Mouse (Mus musculus): ENCODE data around the gene Aebp1. TPM values are rescaled to one million over a fixed set of nuclear protein-coding genes. Genes with fewer than 3 reads are reported as not detected.

Aebp1 gene
- total and polyA plus RNA-seq, 2 experiments from 2014 or later = 19.8 to 25.8 TPM

GRCm38 (mm10) chr11:5914940-5915339 is 53.2 kb downstream of the Aebp1 start:
- DNase-seq (ENCODE audit: low spot score) (no peak), ATAC-seq (ENCODE audit: low FRiP score) (no peak)
- H3K27ac ChIP-seq (ENCODE audit: low read depth, low read length) = no peak overlapping the region
- H3K4me2 ChIP-seq (ENCODE audit: low read depth, low read length, poor library complexity, severe bottlenecking) = no peak overlapping the region
- H3K4me1 ChIP-seq (ENCODE audit: insufficient read depth, low read length) = no peaks in the 10 kb centered on the region
- H3K4me3 ChIP-seq (ENCODE audit: low read depth, low read length) = no peak overlapping the region
- no peaks in the 10 kb centered on the region for H3K36me3 ChIP-seq (ENCODE audit: insufficient read depth, low read length)
- no peaks in the 10 kb centered on the region for H3K27me3 ChIP-seq (ENCODE audit: insufficient read depth, low read length)
- WGBS = 58% methylated on average over 5 of the region's 5 CpGs
- no peak for TF ChIP-seq CTCF (IDR thresholded peaks at IDR 0.05)
- H3K9me3 ChIP-seq (ENCODE audit: low read length) = no peaks in the 10 kb centered on the region
- no peak overlapping the region for H3K9ac ChIP-seq (replicated peaks; ENCODE audit: low read length, poor library complexity, severe bottlenecking)

- no peaks in the 10 kb centered on the region for H3K36me3 ChIP-seq (ENCODE audit: insufficient read depth, low read length)
- H3K27ac ChIP-seq (ENCODE audit: low read depth, low read length) = no peak overlapping the region
- WGBS = 83% methylated on average over 5 of the region's 5 CpGs
- H3K4me2 ChIP-seq (ENCODE audit: low read depth, low read length, poor library complexity, severe bottlenecking) = no peak overlapping the region
- H3K9me3 ChIP-seq (ENCODE audit: low read length) = no peaks in the 10 kb centered on the region
- TF ChIP-seq CTCF (IDR thresholded peaks at IDR 0.05) = no peak
- no peaks in the 10 kb centered on the region for H3K27me3 ChIP-seq (ENCODE audit: insufficient read depth, low read length)
- ATAC-seq (ENCODE audit: low FRiP score) (no peak), DNase-seq (ENCODE audit: low spot score) (no peak)
- no peaks in the 10 kb centered on the region for H3K4me1 ChIP-seq (ENCODE audit: insufficient read depth, low read length)
- no peak overlapping the region for H3K4me3 ChIP-seq (ENCODE audit: low read depth, low read length)
- no peak overlapping the region for H3K9ac ChIP-seq (replicated peaks; ENCODE audit: low read length, poor library complexity, severe bottlenecking)
Observed at GRCm38 (mm10) chr11:5915429-5916177, 53.9 kb downstream of the Aebp1 start.

GRCm38 (mm10) chr11:5916178-5916548 is 54.4 kb downstream of the Aebp1 start:
- ATAC-seq (ENCODE audit: low FRiP score) = no peak
- Histone ChIP-seq H3K36me3 (ENCODE audit: insufficient read depth, low read length) (no peaks in the 10 kb centered on the region), H3K4me2 (ENCODE audit: low read depth, low read length, poor library complexity, severe bottlenecking) (no peak overlapping the region), H3K4me1 (ENCODE audit: insufficient read depth, low read length) (no peaks in the 10 kb centered on the region), H3K9ac (replicated peaks; ENCODE audit: low read length, poor library complexity, severe bottlenecking) (no peak overlapping the region), H3K9me3 (ENCODE audit: low read length) (no peaks in the 10 kb centered on the region), H3K27me3 (ENCODE audit: insufficient read depth, low read length) (no peaks in the 10 kb centered on the region), H3K27ac (ENCODE audit: low read depth, low read length) (no peak overlapping the region), H3K4me3 (ENCODE audit: low read depth, low read length) (no peak overlapping the region)
- no peak for DNase-seq (ENCODE audit: low spot score)
- WGBS = 72% methylated on average over 8 of the region's 8 CpGs
- TF ChIP-seq CTCF (IDR thresholded peaks at IDR 0.05) = no peak

- H3K4me3 ChIP-seq (ENCODE audit: low read depth, low read length) = no peak overlapping the region
- H3K9ac ChIP-seq (replicated peaks; ENCODE audit: low read length, poor library complexity, severe bottlenecking) = no peak overlapping the region
- no peaks in the 10 kb centered on the region for H3K4me1 ChIP-seq (ENCODE audit: insufficient read depth, low read length)
- H3K36me3 ChIP-seq (ENCODE audit: insufficient read depth, low read length) = no peaks in the 10 kb centered on the region
- H3K9me3 ChIP-seq (ENCODE audit: low read length) = no peaks in the 10 kb centered on the region
- ATAC-seq (ENCODE audit: low FRiP score) (no peak), DNase-seq (ENCODE audit: low spot score) (no peak)
- WGBS = 82% methylated on average over 2 of the region's 2 CpGs
- H3K27ac ChIP-seq (ENCODE audit: low read depth, low read length) = no peak overlapping the region
- TF ChIP-seq CTCF (IDR thresholded peaks at IDR 0.05) = no peak
- no peak overlapping the region for H3K4me2 ChIP-seq (ENCODE audit: low read depth, low read length, poor library complexity, severe bottlenecking)
- H3K27me3 ChIP-seq (ENCODE audit: insufficient read depth, low read length) = no peaks in the 10 kb centered on the region
Observed at GRCm38 (mm10) chr11:5918111-5918510, 56.4 kb downstream of the Aebp1 start.

GRCm38 (mm10) chr11:5919606-5920005 is 57.9 kb downstream of the Aebp1 start:
- WGBS = 94% methylated on average over 4 of the region's 4 CpGs
- H3K27me3 ChIP-seq (ENCODE audit: insufficient read depth, low read length) = no peaks in the 10 kb centered on the region
- no peak for TF ChIP-seq CTCF (IDR thresholded peaks at IDR 0.05)
- H3K27ac ChIP-seq (ENCODE audit: low read depth, low read length) = no peak overlapping the region
- H3K4me1 ChIP-seq (ENCODE audit: insufficient read depth, low read length) = no peaks in the 10 kb centered on the region
- no peaks in the 10 kb centered on the region for H3K36me3 ChIP-seq (ENCODE audit: insufficient read depth, low read length)
- H3K4me2 ChIP-seq (ENCODE audit: low read depth, low read length, poor library complexity, severe bottlenecking) = no peak overlapping the region
- no peak overlapping the region for H3K4me3 ChIP-seq (ENCODE audit: low read depth, low read length)
- DNase-seq (ENCODE audit: low spot score) (no peak), ATAC-seq (ENCODE audit: low FRiP score) (no peak)
- no peak overlapping the region for H3K9ac ChIP-seq (replicated peaks; ENCODE audit: low read length, poor library complexity, severe bottlenecking)
- H3K9me3 ChIP-seq (ENCODE audit: low read length) = no peaks in the 10 kb centered on the region

- H3K9ac ChIP-seq (replicated peaks; ENCODE audit: low read length, poor library complexity, severe bottlenecking) = no peak overlapping the region
- ATAC-seq (ENCODE audit: low FRiP score) (no peak), DNase-seq (ENCODE audit: low spot score) (no peak)
- H3K9me3 ChIP-seq (ENCODE audit: low read length) = no peaks in the 10 kb centered on the region
- no peak for TF ChIP-seq CTCF (IDR thresholded peaks at IDR 0.05)
- no peak overlapping the region for H3K4me2 ChIP-seq (ENCODE audit: low read depth, low read length, poor library complexity, severe bottlenecking)
- no peaks in the 10 kb centered on the region for H3K36me3 ChIP-seq (ENCODE audit: insufficient read depth, low read length)
- H3K27me3 ChIP-seq (ENCODE audit: insufficient read depth, low read length) = no peaks in the 10 kb centered on the region
- H3K4me1 ChIP-seq (ENCODE audit: insufficient read depth, low read length) = no peaks in the 10 kb centered on the region
- no peak overlapping the region for H3K4me3 ChIP-seq (ENCODE audit: low read depth, low read length)
- WGBS = 34% methylated on average over 15 of the region's 17 CpGs
- no peak overlapping the region for H3K27ac ChIP-seq (ENCODE audit: low read depth, low read length)
Observed at GRCm38 (mm10) chr11:5920323-5920960, 58.7 kb downstream of the Aebp1 start.

Other genes with a start within 250 kb of the Aebp1 start
- 62.2 and 86.4 TPM in 2 replicates for gene Mrps24, start 146.3 kb upstream of the Aebp1 start, total RNA-seq (2014; rRNA removed)
- 222 and 226 TPM in 2 replicates for gene Mrps24, start 146.3 kb upstream of the Aebp1 start, polyA plus RNA-seq (2015; fragmentation: Nextera tagmentation; extraction: Ambion mirVana)
- 53.9 and 56.2 TPM in 2 replicates for gene Urgcp, start 99.6 kb upstream of the Aebp1 start, total RNA-seq (2014; rRNA removed)
- 34.2 and 35.0 TPM in 2 replicates for gene Urgcp, start 99.6 kb upstream of the Aebp1 start, polyA plus RNA-seq (2015; fragmentation: Nextera tagmentation; extraction: Ambion mirVana)
- gene Dbnl, start 73.5 kb upstream of the Aebp1 start, total RNA-seq (2014; rRNA removed) = 82.2 and 90.8 TPM in 2 replicates
- gene Dbnl, start 73.5 kb upstream of the Aebp1 start, polyA plus RNA-seq (2015; fragmentation: Nextera tagmentation; extraction: Ambion mirVana) = 135 and 143 TPM in 2 replicates
- not detected in 2 replicates for gene Pgam2, start 58.2 kb upstream of the Aebp1 start, total RNA-seq (2014; rRNA removed)
- gene Pgam2, start 58.2 kb upstream of the Aebp1 start, polyA plus RNA-seq (2015; fragmentation: Nextera tagmentation; extraction: Ambion mirVana) = 2.9 and 3.8 TPM in 2 replicates
- 6.6 and 10.7 TPM in 2 replicates for gene Polm, start 23.9 kb upstream of the Aebp1 start, total RNA-seq (2014; rRNA removed)
- gene Polm, start 23.9 kb upstream of the Aebp1 start, polyA plus RNA-seq (2015; fragmentation: Nextera tagmentation; extraction: Ambion mirVana) = 5.7 and 6.2 TPM in 2 replicates
- gene Pold2, start 16.3 kb downstream of the Aebp1 start, total RNA-seq (2014; rRNA removed) = 21.3 and 30.3 TPM in 2 replicates
- 41.1 and 47.7 TPM in 2 replicates for gene Pold2, start 16.3 kb downstream of the Aebp1 start, polyA plus RNA-seq (2015; fragmentation: Nextera tagmentation; extraction: Ambion mirVana)
- not detected in 2 replicates for gene Myl7, start 36.8 kb downstream of the Aebp1 start, total RNA-seq (2014; rRNA removed)
- gene Myl7, start 36.8 kb downstream of the Aebp1 start, polyA plus RNA-seq (2015; fragmentation: Nextera tagmentation; extraction: Ambion mirVana) = 0.31 TPM in 1 of 2 replicates, not detected in the other
- gene Gck, start 88.1 kb downstream of the Aebp1 start, total RNA-seq (2014; rRNA removed) = 7.6 and 7.7 TPM in 2 replicates
- 13.2 and 14.1 TPM in 2 replicates for gene Gck, start 88.1 kb downstream of the Aebp1 start, polyA plus RNA-seq (2015; fragmentation: Nextera tagmentation; extraction: Ambion mirVana)
- 148 and 151 TPM in 2 replicates for gene Ykt6, start 93.7 kb downstream of the Aebp1 start, total RNA-seq (2014; rRNA removed)
- gene Ykt6, start 93.7 kb downstream of the Aebp1 start, polyA plus RNA-seq (2015; fragmentation: Nextera tagmentation; extraction: Ambion mirVana) = 87.0 and 89.0 TPM in 2 replicates
- gene Camk2b, start 204.4 kb downstream of the Aebp1 start, total RNA-seq (2014; rRNA removed) = 195 and 225 TPM in 2 replicates
- gene Camk2b, start 204.4 kb downstream of the Aebp1 start, polyA plus RNA-seq (2015; fragmentation: Nextera tagmentation; extraction: Ambion mirVana) = 199 and 208 TPM in 2 replicates